Mouse (Mus musculus) midbrain, embryonic 10.5 days (tissue): ENCODE data around the gene Olfr432. TPM values are rescaled to one million over a fixed set of nuclear protein-coding genes. Genes with fewer than 3 reads are reported as not detected.

Experiments
- DNase-seq: peaks from one replicate; pipeline ENCODE4 v3.0.0-alpha.2; 2017; ENCODE audit warnings: low spot score
- H3K27ac ChIP-seq: fragments of 300-500 bp; sonication (generic); replicated peaks from 2 replicates; pipeline ENCODE4 v1.5.1; 2016; ENCODE audit warnings: mild to moderate bottlenecking
- H3K27me3 ChIP-seq: fragments of 300-500 bp; sonication (generic); 2 replicates; pipeline ENCODE4 v1.6.1; 2016; ENCODE audit warnings: low read depth, mild to moderate bottlenecking; ENCODE audit not compliant: poor library complexity, severe bottlenecking
- H3K36me3 ChIP-seq: fragments of 300-500 bp; sonication (generic); 2 replicates; pipeline ENCODE4 v1.6.1; 2016; ENCODE audit warnings: mild to moderate bottlenecking, moderate library complexity
- H3K4me1 ChIP-seq: fragments of 300-500 bp; sonication (generic); 2 replicates; pipeline ENCODE4 v1.6.1; 2016
- H3K4me3 ChIP-seq: fragments of 300-500 bp; sonication (generic); 2 replicates; pipeline ENCODE4 v1.5.1; 2016; ENCODE audit warnings: mild to moderate bottlenecking, moderate library complexity
- H3K9me3 ChIP-seq: fragments of 300-500 bp; sonication (generic); replicated peaks from 2 replicates; pipeline ENCODE4 v1.6.1; 2016; ENCODE audit warnings: mild to moderate bottlenecking
- WGBS: fragments of 180-500 bp; shearing (Covaris S2); methylation state at CpG from one replicate; pipeline ENCODE4 v1.1.7; 2016; 5-methylcytosine and 5-hydroxymethylcytosine counted together
- polyA plus RNA-seq: library from polyadenylated mRNA; unstranded; fragments of >200 nt; fragmentation: Nextera tagmentation; extraction: Ambion mirVana; gene quantifications from 2 replicates; pipeline ENCODE4 v1.2.1, GENCODE M21; 2016

The Olfr432 gene
- polyA plus RNA-seq, 1 experiment from 2014 or later, result not detected

GRCm38 (mm10) chr1:174051931-174052536 lies 3.0 kb downstream of the Olfr432 start:
- WGBS, result 86% methylated on average over 5 of the region's 5 CpGs
- Histone ChIP-seq H3K4me3 (no peak overlapping the region), H3K4me1 (no peaks in the 10 kb centered on the region), H3K27ac (no peak overlapping the region), H3K36me3 (no peaks in the 10 kb centered on the region), H3K9me3 (no peaks in the 10 kb centered on the region), H3K27me3 (no peaks in the 10 kb centered on the region)
- no peak for DNase-seq

DNA sequence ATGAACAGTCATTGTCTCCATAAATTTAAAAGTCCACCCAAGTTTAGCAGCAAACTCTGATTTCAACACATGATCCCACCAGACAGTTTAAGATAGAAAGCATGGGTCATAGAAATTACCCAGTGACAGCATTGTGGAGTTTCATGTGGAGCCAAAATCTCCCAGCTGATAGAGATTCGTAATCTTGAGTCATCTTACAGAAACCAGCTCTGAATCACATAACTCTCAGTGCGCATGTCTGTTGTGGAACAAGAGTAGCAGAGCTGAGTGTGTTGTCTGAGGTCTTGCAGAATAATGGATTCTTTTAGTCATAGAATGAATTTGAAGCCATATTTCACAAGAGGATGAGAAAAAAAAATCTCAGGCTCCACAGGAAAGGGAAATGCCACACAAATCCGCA lies 4.0 kb downstream of the Olfr432 start:
- Histone ChIP-seq H3K27ac (no peak overlapping the region), H3K4me3 (no peak overlapping the region)
- no peak for DNase-seq

DNA sequence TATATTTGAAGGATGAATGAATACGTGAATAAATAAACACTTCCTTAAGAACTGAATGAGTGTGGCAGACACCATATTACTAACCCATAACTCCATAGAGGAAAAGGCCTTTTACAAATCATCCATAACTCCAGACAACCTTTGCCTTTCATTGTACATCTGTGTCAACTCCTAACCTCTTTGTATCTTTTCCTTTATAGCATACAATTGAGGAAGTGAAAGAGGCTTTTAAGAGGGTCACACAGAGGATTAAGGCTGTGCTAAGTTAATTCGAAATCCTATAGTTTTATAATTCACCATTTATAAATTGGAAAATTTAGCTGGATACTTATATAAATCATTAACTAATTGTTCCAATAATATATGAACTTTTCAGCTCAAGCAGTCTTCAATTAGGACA lies 6.2 kb downstream of the Olfr432 start:
- 77% methylated on average over 2 of the region's 2 CpGs for WGBS
- no peaks in the 10 kb centered on the region for H3K27me3 ChIP-seq

More for the DNA sequence above, 4.0 kb downstream of the Olfr432 start:
- 90% methylated on average over 3 of the region's 3 CpGs for WGBS
- no peaks in the 10 kb centered on the region for H3K9me3 ChIP-seq
- no peaks in the 10 kb centered on the region for H3K4me1 ChIP-seq
- H3K36me3 ChIP-seq, result no peaks in the 10 kb centered on the region
- no peaks in the 10 kb centered on the region for H3K27me3 ChIP-seq

DNA sequence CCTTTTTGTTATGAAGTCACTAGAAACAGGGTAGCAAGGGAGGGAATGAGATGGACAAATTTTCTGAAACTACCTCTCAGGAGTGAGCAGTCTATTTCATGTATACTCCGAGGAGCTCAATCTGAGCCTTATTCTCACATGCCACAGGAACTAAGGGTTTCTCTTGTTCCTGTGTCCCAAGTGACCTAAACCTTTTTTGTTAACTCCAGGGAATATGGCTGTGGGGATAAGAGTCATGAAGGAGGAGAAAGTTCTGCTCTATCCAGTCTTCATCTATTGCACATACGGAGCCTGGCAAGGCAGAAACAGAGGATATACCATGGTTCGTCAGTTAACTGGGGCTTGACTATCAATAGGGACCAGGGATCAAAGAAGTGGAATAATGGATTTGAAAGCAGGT lies 17.3 kb downstream of the Olfr432 start, which contains the start of gene Olfr430:
TSS of gene Olfr430 (plus strand) at position 301 of the 400 bp plus-strand sequence.
- DNase-seq, result no peak
- Histone ChIP-seq H3K27me3 (no peaks in the 10 kb centered on the region), H3K36me3 (no peaks in the 10 kb centered on the region), H3K4me1 (no peaks in the 10 kb centered on the region), H3K27ac (no peak within 1 kb of the TSS), H3K4me3 (no peak within 1 kb of the TSS), H3K9me3 (no peaks in the 10 kb centered on the region)
- WGBS, result 91% methylated on average over 3 of the region's 3 CpGs

More for the DNA sequence above, 6.2 kb downstream of the Olfr432 start:
- Histone ChIP-seq H3K4me1 (no peaks in the 10 kb centered on the region), H3K27ac (no peak overlapping the region), H3K9me3 (no peaks in the 10 kb centered on the region), H3K36me3 (no peaks in the 10 kb centered on the region), H3K4me3 (no peak overlapping the region)
- DNase-seq, result no peak

GRCm38 (mm10) chr1:174084031-174084430 lies 35.0 kb downstream of the Olfr432 start, which contains the start of gene Olfr429:
Gene Olfr429 (plus strand): TSS chr1:174084331.
- Histone ChIP-seq H3K9me3 (no peaks in the 10 kb centered on the region), H3K27me3 (no peaks in the 10 kb centered on the region), H3K36me3 (no peaks in the 10 kb centered on the region), H3K4me3 (no peak within 1 kb of the TSS), H3K27ac (no peak within 1 kb of the TSS), H3K4me1 (no peaks in the 10 kb centered on the region)
- 95% methylated on average over 2 of the region's 2 CpGs for WGBS
- no peak for DNase-seq

- Histone ChIP-seq H3K36me3 (no peaks in the 10 kb centered on the region), H3K27ac (no peak within 1 kb of the TSS), H3K4me1 (no peaks in the 10 kb centered on the region), H3K9me3 (no peaks in the 10 kb centered on the region), H3K4me3 (no peak within 1 kb of the TSS), H3K27me3 (no peaks in the 10 kb centered on the region)
- 92% methylated on average over 1 of the region's 1 CpGs for WGBS
- no peak for DNase-seq
These were observed 47.6 kb downstream of the Olfr432 start, which contains the start of gene Olfr427 for GRCm38 (mm10) chr1:174096591-174096990. Gene Olfr427 (plus strand): TSS chr1:174096891.

DNA sequence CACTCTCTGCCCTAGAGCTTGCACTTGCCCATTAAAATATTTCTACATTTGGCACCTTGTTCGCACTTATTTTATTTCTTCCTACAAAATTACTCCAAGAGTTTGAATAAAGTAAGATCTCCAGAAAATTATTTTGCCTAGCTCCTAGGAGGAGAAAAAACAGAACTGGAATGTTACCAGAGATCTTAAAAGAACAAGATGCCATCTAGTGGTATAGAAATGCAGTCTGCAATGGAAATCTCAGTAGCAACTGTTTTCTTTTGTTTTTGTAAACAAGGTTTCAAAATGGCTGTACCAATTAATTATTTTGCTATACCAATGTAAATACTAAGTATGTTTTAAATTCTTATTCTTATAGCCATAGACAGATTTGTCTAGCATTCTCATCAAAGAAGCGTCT lies 54.7 kb downstream of the Olfr432 start:
- no peaks in the 10 kb centered on the region for H3K9me3 ChIP-seq
- no peak overlapping the region for H3K4me3 ChIP-seq
- no peak overlapping the region for H3K27ac ChIP-seq
- H3K36me3 ChIP-seq, result no peaks in the 10 kb centered on the region
- DNase-seq, result no peak
- no peaks in the 10 kb centered on the region for H3K27me3 ChIP-seq
- 57% methylated on average over 2 of the region's 2 CpGs for WGBS
- no peaks in the 10 kb centered on the region for H3K4me1 ChIP-seq

Other genes starting within 250 kb of the Olfr432 start
- gene Ifi211, start 136.2 kb upstream of the Olfr432 start, polyA plus RNA-seq, result 0.11 and 0.17 TPM in 2 replicates
- gene Mndal, start 106.7 kb upstream of the Olfr432 start, polyA plus RNA-seq, result 0.21 and 0.37 TPM in 2 replicates
- 0.11 TPM in 1 of 2 replicates, not detected in the other for gene Ifi203, start 106.5 kb upstream of the Olfr432 start, polyA plus RNA-seq
- not detected in 2 replicates for gene Ifi202b, start 66.5 kb upstream of the Olfr432 start, polyA plus RNA-seq
- gene Ifi205, start 17.4 kb upstream of the Olfr432 start, polyA plus RNA-seq, result 0.19 TPM in 1 of 2 replicates, not detected in the other
- gene Olfr433, start 8.5 kb upstream of the Olfr432 start, polyA plus RNA-seq, result not detected in 2 replicates
- not detected in 2 replicates for gene Olfr430, start 17.4 kb downstream of the Olfr432 start, polyA plus RNA-seq
- gene Olfr429, start 35.1 kb downstream of the Olfr432 start, polyA plus RNA-seq, result not detected in 2 replicates
- not detected in 2 replicates for gene Olfr427, start 47.7 kb downstream of the Olfr432 start, polyA plus RNA-seq
- gene Olfr231, start 72.0 kb downstream of the Olfr432 start, polyA plus RNA-seq, result not detected in 2 replicates
- not detected in 2 replicates for gene Olfr424, start 82.3 kb downstream of the Olfr432 start, polyA plus RNA-seq
- not detected in 2 replicates for gene Olfr420, start 106.4 kb downstream of the Olfr432 start, polyA plus RNA-seq
- 1.4 TPM in 2 replicates for gene Spta1, start 123.6 kb downstream of the Olfr432 start, polyA plus RNA-seq
- gene Olfr419, start 202.9 kb downstream of the Olfr432 start, polyA plus RNA-seq, result not detected in 2 replicates